Mouse (Mus musculus): ENCODE measurements at regions not wholly inside any gene's neighbourhood (a gene's known extent, or its start where the extent isn't known, plus 50 kb on each side); places are given as distances from the start of the nearest gene placed in this dataset.

GRCm38 (mm10) chr9:115400461-115400860, 90.2 kb upstream of the Stt3b start:
- TF ChIP-seq POLR2AphosphoS2 (IDR thresholded peaks at IDR 0.05; ENCODE audit: insufficient read length, low read depth) (no peak), MYOD1 (IDR thresholded peaks at IDR 0.05; ENCODE audit: control insufficient read depth in 1 of 3, insufficient read length in 2 of 3, low read depth in 2 of 3) (no peak), POLR2A (IDR thresholded peaks at IDR 0.05; ENCODE audit: insufficient read length, low read depth) (no peak), TCF12 (IDR thresholded peaks at IDR 0.05; ENCODE audit: insufficient read depth, poor library complexity, severe bottlenecking) (no peak)

Measured in myocyte (in vitro differentiated cells).